Mouse (Mus musculus) brain, embryonic 18.5 days (tissue): ENCODE results near the gene Dedd.
"Not testable (repeated sequence)": the region's sequence is repeated elsewhere in the genome, so short reads cannot be mapped to it uniquely, and the experiment has no call there.

Experiments used
- DNase-seq: peaks from one replicate; pipeline ENCODE4 v3.0.0-alpha.2; 2012; ENCODE audit warnings: low read depth, low spot score

The Dedd gene

GRCm38 (mm10) chr1:171328839-171329432 lies at the start of gene Dedd:
Gene Dedd (plus strand): TSS chr1:171329145.
- peak; percentile 94 for DNase-seq

GRCm38 (mm10) chr1:171279721-171280120 lies 49.2 kb upstream of the Dedd start:
- no peak for DNase-seq

GRCm38 (mm10) chr1:171280250-171280915 lies 48.6 kb upstream of the Dedd start:
- DNase-seq: no peak

- DNase-seq: peak; percentile 97
Measured at GRCm38 (mm10) chr1:171280916-171281527, 47.9 kb upstream of the Dedd start, which contains the start of gene Ppox. Gene Ppox (minus strand): TSS chr1:171281186.

GRCm38 (mm10) chr1:171281528-171281923 lies 47.4 kb upstream of the Dedd start:
- no peak for DNase-seq

GRCm38 (mm10) chr1:171282086-171282805 lies 46.7 kb upstream of the Dedd start:
- no peak for DNase-seq

- no peak for DNase-seq
Measured at GRCm38 (mm10) chr1:171283188-171284160, 45.5 kb upstream of the Dedd start.

GRCm38 (mm10) chr1:171284491-171284890 lies 44.5 kb upstream of the Dedd start:
- no peak for DNase-seq

GRCm38 (mm10) chr1:171285096-171285892 lies 43.7 kb upstream of the Dedd start:
- no peak for DNase-seq

GRCm38 (mm10) chr1:171286517-171286916 lies 42.4 kb upstream of the Dedd start:
- no peak for DNase-seq

- peak; percentile 83 for DNase-seq
Measured at GRCm38 (mm10) chr1:171287136-171288081, 41.5 kb upstream of the Dedd start, which contains the start of gene Usp21. Gene Usp21 (minus strand): TSS chr1:171287991.

- DNase-seq: no peak
Measured at GRCm38 (mm10) chr1:171288328-171288727, 40.6 kb upstream of the Dedd start.

- no peak for DNase-seq
Measured at GRCm38 (mm10) chr1:171293351-171293750, 35.6 kb upstream of the Dedd start.

GRCm38 (mm10) chr1:171293906-171294297 lies 35.0 kb upstream of the Dedd start:
- DNase-seq: no peak

- peak; percentile 81 for DNase-seq
Measured at GRCm38 (mm10) chr1:171294298-171295062, 34.5 kb upstream of the Dedd start, which contains the start of gene Ufc1. Gene Ufc1 (minus strand): TSS chr1:171295024.

GRCm38 (mm10) chr1:171295063-171295402 lies 33.9 kb upstream of the Dedd start:
- DNase-seq: no peak

- no peak for DNase-seq
Measured at GRCm38 (mm10) chr1:171298226-171298625, 30.7 kb upstream of the Dedd start.

GRCm38 (mm10) chr1:171306157-171306556 lies 22.8 kb upstream of the Dedd start:
- DNase-seq: not testable (repeated sequence)
